Mouse (Mus musculus): ENCODE measurements around the gene Pam16. TPM values are rescaled to one million over a fixed set of nuclear protein-coding genes. Genes with fewer than 3 reads are reported as not detected.

The Pam16 gene
- total RNA-seq, 2 experiments from 2014 or later: 84.4 to 90.4 TPM

- DNase-seq: peak; percentile 68 to 74
These were observed 16.8 kb downstream of the Pam16 start for GRCm38 (mm10) chr16:4607818-4608531.

GRCm38 (mm10) chr16:4606431-4607084, 18.2 kb downstream of the Pam16 start:
- DNase-seq: no peak

GRCm38 (mm10) chr16:4605514-4606131, 19.2 kb downstream of the Pam16 start:
- no peak for DNase-seq

GRCm38 (mm10) chr16:4604293-4604837, 20.4 kb downstream of the Pam16 start:
- no peak for DNase-seq

- DNase-seq: no peak
These were observed 21.3 kb downstream of the Pam16 start for GRCm38 (mm10) chr16:4603453-4603837.

- no peak for DNase-seq
These were observed 21.9 kb downstream of the Pam16 start for GRCm38 (mm10) chr16:4602766-4603452.

GRCm38 (mm10) chr16:4602189-4602588, 22.6 kb downstream of the Pam16 start:
- no peak for DNase-seq

GRCm38 (mm10) chr16:4600701-4601310, 24.0 kb downstream of the Pam16 start:
- DNase-seq: no peak

GRCm38 (mm10) chr16:4599616-4600015, 25.2 kb downstream of the Pam16 start:
- DNase-seq: no peak

- no peak for DNase-seq
These were observed 25.8 kb downstream of the Pam16 start for GRCm38 (mm10) chr16:4598891-4599543.

GRCm38 (mm10) chr16:4598041-4598440, 26.7 kb downstream of the Pam16 start:
- no peak for DNase-seq

- no peak for DNase-seq
These were observed 27.5 kb downstream of the Pam16 start for GRCm38 (mm10) chr16:4597296-4597695.

- DNase-seq: no peak
These were observed 28.0 kb downstream of the Pam16 start for GRCm38 (mm10) chr16:4596836-4597235.

- DNase-seq: no peak
These were observed 28.6 kb downstream of the Pam16 start for GRCm38 (mm10) chr16:4596141-4596728.

GRCm38 (mm10) chr16:4595527-4595963, 29.2 kb downstream of the Pam16 start:
- DNase-seq: peak in 1 of 2 experiments; percentile 35

- peak in 1 of 2 experiments; percentile 32 for DNase-seq
These were observed 29.8 kb downstream of the Pam16 start for GRCm38 (mm10) chr16:4594814-4595526.

GRCm38 (mm10) chr16:4593971-4594813, 30.6 kb downstream of the Pam16 start, which contains the start of gene Glis2:
Gene Glis2 (plus strand): TSS chr16:4594713.
- DNase-seq: peak in 1 of 2 experiments; percentile 42

GRCm38 (mm10) chr16:4592909-4593875, 31.6 kb downstream of the Pam16 start:
- peak; percentile 41 to 50 for DNase-seq

Data from layer of hippocampus, postnatal 36 days (tissue).